Mouse (Mus musculus): ENCODE results near the gene Rbfox1. TPM values are rescaled to one million over a fixed set of nuclear protein-coding genes. Genes with fewer than 3 reads are reported as not detected.

Rbfox1 gene
- polyA plus RNA-seq, 3 experiments from 2014 or later, result not detected

GRCm38 (mm10) chr16:7275901-7276300 lies 1390.7 kb downstream of the Rbfox1 start:
- no peak for ATAC-seq

GRCm38 (mm10) chr16:7279544-7279943 lies 1394.4 kb downstream of the Rbfox1 start:
- no peak for ATAC-seq

GRCm38 (mm10) chr16:7282257-7282656 lies 1397.1 kb downstream of the Rbfox1 start:
- no peak for ATAC-seq

- no peak for ATAC-seq
These were observed 1408.0 kb downstream of the Rbfox1 start for GRCm38 (mm10) chr16:7292985-7293805.

- no peak for ATAC-seq
These were observed 1417.3 kb downstream of the Rbfox1 start for GRCm38 (mm10) chr16:7302416-7302815.

GRCm38 (mm10) chr16:7329196-7329595 lies 1444.0 kb downstream of the Rbfox1 start:
- ATAC-seq, result no peak

GRCm38 (mm10) chr16:7341186-7341585 lies 1456.0 kb downstream of the Rbfox1 start:
- no peak for ATAC-seq

GRCm38 (mm10) chr16:7345298-7345697 lies 1460.1 kb downstream of the Rbfox1 start:
- no peak for ATAC-seq

- no peak for ATAC-seq
These were observed 1461.0 kb downstream of the Rbfox1 start for GRCm38 (mm10) chr16:7346001-7346625.

GRCm38 (mm10) chr16:7347522-7348165 lies 1462.5 kb downstream of the Rbfox1 start:
- no peak for ATAC-seq

GRCm38 (mm10) chr16:7352808-7353207 lies 1467.7 kb downstream of the Rbfox1 start:
- ATAC-seq, result no peak

GRCm38 (mm10) chr16:7354116-7354515 lies 1469.0 kb downstream of the Rbfox1 start:
- no peak for ATAC-seq

GRCm38 (mm10) chr16:7359043-7359442 lies 1473.9 kb downstream of the Rbfox1 start:
- no peak for ATAC-seq

- no peak for ATAC-seq
These were observed 1475.6 kb downstream of the Rbfox1 start for GRCm38 (mm10) chr16:7360706-7361105.

- no peak for ATAC-seq
These were observed 1480.7 kb downstream of the Rbfox1 start for GRCm38 (mm10) chr16:7365878-7366277.

- no peak for ATAC-seq
These were observed 1489.0 kb downstream of the Rbfox1 start for GRCm38 (mm10) chr16:7374146-7374545.

GRCm38 (mm10) chr16:7374674-7375073 lies 1489.5 kb downstream of the Rbfox1 start:
- no peak for ATAC-seq

GRCm38 (mm10) chr16:7396101-7396500 lies 1510.9 kb downstream of the Rbfox1 start:
- no peak for ATAC-seq

- no peak for ATAC-seq
These were observed 1519.8 kb downstream of the Rbfox1 start for GRCm38 (mm10) chr16:7404766-7405492.

GRCm38 (mm10) chr16:7407862-7408640 lies 1522.9 kb downstream of the Rbfox1 start:
- ATAC-seq, result no peak

GRCm38 (mm10) chr16:7419655-7420281 lies 1534.6 kb downstream of the Rbfox1 start:
- no peak for ATAC-seq

Data from inflammation-experienced regulatory T-cells, adult 6 months (primary cell).